Mouse (Mus musculus): ENCODE measurements around the gene Map4k4. TPM values are rescaled to one million over a fixed set of nuclear protein-coding genes. Genes with fewer than 3 reads are reported as not detected.

The Map4k4 gene
- polyA plus RNA-seq, 1 experiment from 2014 or later, result 14.4 TPM

GRCm38 (mm10) chr1:39917855-39918516 lies 17.3 kb downstream of the Map4k4 start:
- WGBS, result 74% methylated on average over 13 of the region's 13 CpGs
- no peak for TF ChIP-seq CTCF (IDR thresholded peaks at IDR 0.05; ENCODE audit: low read depth)
- H3K9me3 ChIP-seq (replicated peaks; ENCODE audit: low read length), result no peaks in the 10 kb centered on the region
- H3K4me3 ChIP-seq (replicated peaks; ENCODE audit: low read depth, low read length), result no peak overlapping the region
- 0 out of 2 replicates have a peak, but pooled peaks cover 13% of the 10 kb centered on the region for H3K36me3 ChIP-seq (ENCODE audit: insufficient read depth, low read length)
- H3K4me2 ChIP-seq (ENCODE audit: low read length), result no peak overlapping the region
- H3K27ac ChIP-seq, result no peak overlapping the region
- DNase-seq (ENCODE audit: low spot score) (no peak), ATAC-seq (replicated peaks; ENCODE audit: low FRiP score, low read depth) (no peak)
- peaks cover 23% of the 10 kb centered on the region; the same call in 1 of the 2 replicates for H3K4me1 ChIP-seq (replicated peaks; ENCODE audit: insufficient read depth, low read length)
- H3K9ac ChIP-seq (ENCODE audit: low read depth, low read length), result no peak overlapping the region
- no peaks in the 10 kb centered on the region for H3K27me3 ChIP-seq (ENCODE audit: insufficient read depth, low read length)

- Histone ChIP-seq H3K9me3 (replicated peaks; ENCODE audit: low read length) (no peaks in the 10 kb centered on the region), H3K27ac (no peak overlapping the region), H3K4me2 (ENCODE audit: low read length) (no peak overlapping the region), H3K4me3 (replicated peaks; ENCODE audit: low read depth, low read length) (no peak overlapping the region), H3K4me1 (replicated peaks; ENCODE audit: insufficient read depth, low read length) (peaks cover 29% of the 10 kb centered on the region), H3K9ac (ENCODE audit: low read depth, low read length) (no peak overlapping the region), H3K36me3 (ENCODE audit: insufficient read depth, low read length) (0 out of 2 replicates have a peak, but pooled peaks cover 13% of the 10 kb centered on the region), H3K27me3 (ENCODE audit: insufficient read depth, low read length) (no peaks in the 10 kb centered on the region)
- ATAC-seq (replicated peaks; ENCODE audit: low FRiP score, low read depth) (no peak), DNase-seq (ENCODE audit: low spot score) (no peak)
- TF ChIP-seq CTCF (IDR thresholded peaks at IDR 0.05; ENCODE audit: low read depth), result no peak
- WGBS, result 79% methylated on average over 7 of the region's 7 CpGs
Observed at GRCm38 (mm10) chr1:39918517-39919115, 17.9 kb downstream of the Map4k4 start.

DNA sequence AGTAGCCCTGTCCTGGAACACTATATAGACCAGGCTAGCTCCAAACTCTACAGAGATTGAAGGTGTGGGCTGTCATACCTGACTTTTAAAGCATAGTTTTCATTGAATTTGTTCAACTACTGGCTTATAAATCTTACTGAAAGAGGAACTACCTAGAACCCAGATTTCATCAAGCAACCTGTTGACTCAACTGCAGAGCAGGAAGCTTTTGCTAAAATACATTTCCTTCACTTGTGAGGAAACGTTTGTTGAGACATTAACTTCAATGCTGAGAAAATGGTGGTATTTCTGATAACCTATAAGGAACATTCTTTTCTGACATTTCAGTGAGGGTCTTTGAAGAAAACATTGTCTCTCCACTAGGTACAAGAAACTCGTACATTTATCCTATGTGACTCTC lies 19.9 kb downstream of the Map4k4 start:
- 59% methylated on average over 2 of the region's 2 CpGs for WGBS
- ATAC-seq (replicated peaks; ENCODE audit: low FRiP score, low read depth) (no peak), DNase-seq (ENCODE audit: low spot score) (no peak)
- H3K4me3 ChIP-seq (replicated peaks; ENCODE audit: low read depth, low read length), result no peak overlapping the region
- no peaks in the 10 kb centered on the region for H3K27me3 ChIP-seq (ENCODE audit: insufficient read depth, low read length)
- no peaks in the 10 kb centered on the region for H3K9me3 ChIP-seq (replicated peaks; ENCODE audit: low read length)
- no peak overlapping the region for H3K4me2 ChIP-seq (ENCODE audit: low read length)
- TF ChIP-seq CTCF (IDR thresholded peaks at IDR 0.05; ENCODE audit: low read depth), result no peak
- no peak overlapping the region for H3K27ac ChIP-seq
- no peak overlapping the region for H3K9ac ChIP-seq (ENCODE audit: low read depth, low read length)
- H3K36me3 ChIP-seq (ENCODE audit: insufficient read depth, low read length), result peaks cover 11% of the 10 kb centered on the region; the same call in 1 of the 2 replicates
- H3K4me1 ChIP-seq (replicated peaks; ENCODE audit: insufficient read depth, low read length), result peaks cover 32% of the 10 kb centered on the region

DNA sequence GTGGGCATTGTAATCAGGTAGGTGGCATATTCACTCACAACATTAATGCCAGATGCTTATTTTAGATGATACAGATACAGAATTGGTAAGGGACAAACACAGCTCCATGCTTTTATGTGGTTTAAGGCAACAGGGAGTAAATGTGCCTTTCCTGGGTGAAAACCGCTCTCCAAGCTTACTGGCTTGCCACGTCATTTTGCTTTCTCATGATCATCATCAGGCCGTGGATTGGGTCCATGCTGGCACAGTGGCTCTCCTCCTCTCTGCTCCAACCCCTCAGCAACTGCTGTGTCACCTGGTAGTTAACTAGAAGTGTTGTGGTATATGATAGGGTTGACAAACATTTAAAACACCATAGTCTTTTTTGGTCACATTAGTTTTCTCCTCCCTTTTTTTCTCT lies 21.3 kb downstream of the Map4k4 start:
- ATAC-seq (replicated peaks; ENCODE audit: low FRiP score, low read depth), result no peak
- no peak overlapping the region for H3K4me2 ChIP-seq (ENCODE audit: low read length)
- peaks cover 32% of the 10 kb centered on the region for H3K4me1 ChIP-seq (replicated peaks; ENCODE audit: insufficient read depth, low read length)
- no peak for DNase-seq (ENCODE audit: low spot score)
- no peaks in the 10 kb centered on the region for H3K9me3 ChIP-seq (replicated peaks; ENCODE audit: low read length)
- WGBS, result 80% methylated on average over 3 of the region's 3 CpGs
- no peaks in the 10 kb centered on the region for H3K27me3 ChIP-seq (ENCODE audit: insufficient read depth, low read length)
- peaks cover 7% of the 10 kb centered on the region; the same call in 1 of the 2 replicates for H3K36me3 ChIP-seq (ENCODE audit: insufficient read depth, low read length)
- 0 out of 2 replicates have a peak overlapping the region, but pooled peaks have one; percentile 25 for H3K27ac ChIP-seq
- no peak overlapping the region for H3K9ac ChIP-seq (ENCODE audit: low read depth, low read length)
- no peak for TF ChIP-seq CTCF (IDR thresholded peaks at IDR 0.05; ENCODE audit: low read depth)
- no peak overlapping the region for H3K4me3 ChIP-seq (replicated peaks; ENCODE audit: low read depth, low read length)

GRCm38 (mm10) chr1:39922714-39923113 lies 22.0 kb downstream of the Map4k4 start:
- ATAC-seq (replicated peaks; ENCODE audit: low FRiP score, low read depth) (no peak), DNase-seq (ENCODE audit: low spot score) (peak; percentile 74)
- no peak overlapping the region for H3K4me2 ChIP-seq (ENCODE audit: low read length)
- peaks cover 32% of the 10 kb centered on the region for H3K4me1 ChIP-seq (replicated peaks; ENCODE audit: insufficient read depth, low read length)
- H3K9ac ChIP-seq (ENCODE audit: low read depth, low read length), result no peak overlapping the region
- TF ChIP-seq CTCF (IDR thresholded peaks at IDR 0.05; ENCODE audit: low read depth), result no peak
- peak overlapping the region; percentile 58 for H3K27ac ChIP-seq
- WGBS, result 41% methylated on average over 8 of the region's 8 CpGs
- H3K27me3 ChIP-seq (ENCODE audit: insufficient read depth, low read length), result no peaks in the 10 kb centered on the region
- H3K4me3 ChIP-seq (replicated peaks; ENCODE audit: low read depth, low read length), result no peak overlapping the region
- no peaks in the 10 kb centered on the region for H3K9me3 ChIP-seq (replicated peaks; ENCODE audit: low read length)
- peaks cover 7% of the 10 kb centered on the region; the same call in 1 of the 2 replicates for H3K36me3 ChIP-seq (ENCODE audit: insufficient read depth, low read length)

DNA sequence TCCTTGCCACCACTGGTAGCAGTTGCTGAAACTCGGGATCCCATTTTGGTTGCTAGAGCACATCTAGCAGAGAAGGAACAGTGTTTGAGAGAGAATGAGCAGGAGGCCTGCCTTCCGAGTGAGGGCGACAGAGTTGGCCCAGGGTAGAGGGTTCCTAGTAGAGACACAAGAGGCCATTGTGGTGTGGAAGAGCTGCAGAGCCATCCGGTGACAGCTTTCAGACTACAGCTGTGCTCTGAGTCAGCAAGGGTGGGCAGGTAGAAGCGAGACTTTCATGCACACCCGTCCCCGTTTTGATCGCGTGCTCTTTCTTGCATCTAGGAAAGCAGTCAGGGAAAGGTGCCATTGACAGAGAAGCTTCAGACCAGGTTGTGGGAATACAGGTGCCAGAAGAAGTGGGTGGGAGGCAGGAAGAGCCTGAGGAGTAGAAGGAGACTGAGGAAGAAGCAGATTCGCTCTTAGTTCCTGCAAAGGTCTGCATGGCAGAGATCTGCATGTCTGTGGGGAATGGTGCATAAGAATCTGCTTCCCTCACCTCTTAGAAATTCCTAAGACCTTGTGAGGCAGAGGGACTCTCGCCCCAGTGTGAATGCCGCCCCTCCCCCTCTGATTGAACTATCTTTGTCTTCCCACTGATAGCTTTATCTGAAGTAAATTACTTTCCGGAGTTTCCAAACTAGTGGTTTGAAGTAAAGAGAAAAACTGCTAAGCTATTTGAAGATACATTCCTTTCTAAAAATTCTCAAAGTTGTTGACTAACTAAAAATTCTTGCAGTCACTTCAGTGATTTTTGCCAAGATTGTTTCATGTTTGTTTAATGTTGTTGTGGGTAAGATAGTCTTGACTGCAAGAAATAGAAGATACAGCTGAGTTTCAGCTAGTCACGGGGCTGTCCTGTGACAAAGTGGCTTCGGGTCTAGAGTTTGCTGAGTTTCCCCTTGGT lies 23.0 kb downstream of the Map4k4 start:
- no peak for TF ChIP-seq CTCF (IDR thresholded peaks at IDR 0.05; ENCODE audit: low read depth)
- Histone ChIP-seq H3K27ac (peak overlapping the region; percentile 58), H3K9ac (ENCODE audit: low read depth, low read length) (no peak overlapping the region), H3K4me3 (replicated peaks; ENCODE audit: low read depth, low read length) (no peak overlapping the region), H3K4me2 (ENCODE audit: low read length) (peak overlapping the region; percentile 31; the same call in 1 of the 2 replicates), H3K4me1 (replicated peaks; ENCODE audit: insufficient read depth, low read length) (peaks cover 31% of the 10 kb centered on the region), H3K36me3 (ENCODE audit: insufficient read depth, low read length) (peaks cover 7% of the 10 kb centered on the region; the same call in 1 of the 2 replicates), H3K27me3 (ENCODE audit: insufficient read depth, low read length) (no peaks in the 10 kb centered on the region), H3K9me3 (replicated peaks; ENCODE audit: low read length) (no peaks in the 10 kb centered on the region)
- ATAC-seq (replicated peaks; ENCODE audit: low FRiP score, low read depth) (no peak), DNase-seq (ENCODE audit: low spot score) (peak; percentile 41)
- WGBS, result 37% methylated on average over 15 of the region's 15 CpGs
